Comparison of ENCODE assay signal across 8 mouse cellular contexts in genomic region chr2:91183148-91183513, GRCm38 (mm10). TPM values are rescaled to one million over a fixed set of nuclear protein-coding genes. Genes with fewer than 3 reads are reported as not detected.
DNase-seq lines count a peak whose midpoint lies in the region; ATAC-seq and TF ChIP-seq lines count a peak whose summit lies in the region.

No protein-coding gene starts in this region.

- TF ChIP-seq CTCF in lung, adult 2 months (IDR thresholded peaks at IDR 0.05; ENCODE audit: insufficient read depth, low read length) = no peak

- peak overlapping the region; percentile 81 for H3K4me3 ChIP-seq in forebrain, embryonic 14.5 days (ENCODE audit: low read depth, low read length)
- H3K4me3 ChIP-seq in lung, adult 2 months (replicated peaks; ENCODE audit: extremely low read depth, low read depth, low read length) = peak overlapping the region; percentile 88

- no peaks in the 10 kb centered on the region for H3K27me3 ChIP-seq in forebrain, embryonic 14.5 days (replicated peaks; ENCODE audit: control insufficient read depth, insufficient read depth, low read length)

- TF ChIP-seq POLR2A in lung, adult 2 months (IDR thresholded peaks at IDR 0.05; ENCODE audit: borderline replicate concordance, extremely low read depth, low read depth, low read length) = 0 out of 2 replicates have a peak, but pooled peaks have one; percentile 3

- H3K4me2 ChIP-seq in forebrain, embryonic 14.5 days (ENCODE audit: low read length) = peak overlapping the region; percentile 92

- WGBS in forebrain, embryonic 14.5 days = under 1% methylated on average over 9 of the region's 9 CpGs
- WGBS in lung, adult 2 months = 1% methylated on average over 9 of the region's 9 CpGs

- peak; percentile 96 for ATAC-seq in forebrain, embryonic 14.5 days
- peak; percentile 90 for ATAC-seq in neutrophil, adult 5-6 weeks (ENCODE audit: extremely low read depth, insufficient number of reproducible peaks, low FRiP score, poor library complexity, severe bottlenecking)

- H3K27ac ChIP-seq in forebrain, embryonic 14.5 days (ENCODE audit: low read depth, low read length) = peak overlapping the region; percentile 90

- H3K9ac ChIP-seq in forebrain, embryonic 14.5 days (ENCODE audit: low read length) = peak overlapping the region; percentile 84

- H3K4me1 ChIP-seq in forebrain, embryonic 14.5 days (ENCODE audit: control insufficient read depth, insufficient read depth, low read length) = peaks cover 15% of the 10 kb centered on the region
- peaks cover 10% of the 10 kb centered on the region for H3K4me1 ChIP-seq in lung, adult 2 months (ENCODE audit: control insufficient read depth, insufficient read depth, low read length)

- H3K9me3 ChIP-seq in forebrain, embryonic 14.5 days (replicated peaks; ENCODE audit: control insufficient read depth, low read length) = no peaks in the 10 kb centered on the region

- peak; percentile 99 for DNase-seq in ES-CJ7 (ENCODE audit: low read depth, low spot score)
- DNase-seq in cerebellum, adult 11 months = peak; percentile 99
- peak; percentile 98 for DNase-seq in forebrain, embryonic 14.5 days (ENCODE audit: low spot score)
- peak; percentile 79 for DNase-seq in heart, postnatal 25 days (ENCODE audit: low spot score)
- peak; percentile 94 to 97 for DNase-seq in layer of hippocampus, adult 18-20 months (ENCODE audit: low spot score in 2 of 2)
- peak; percentile 91 for DNase-seq in lung, adult 2 months
- peak; percentile 98 to 99 for DNase-seq in thymus, adult 18-20 months

- intact Hi-C loops in heart, postnatal 25 days (cut with DNase I) = no loop called here

- no peaks in the 10 kb centered on the region for H3K36me3 ChIP-seq in forebrain, embryonic 14.5 days (ENCODE audit: control insufficient read depth, insufficient read depth, low read length)

RNA-seq across cellular contexts. Expression of gene Madd, which starts 0.5 kb away (rescaled TPM):
- polyA plus RNA-seq in forebrain, embryonic 14.5 days (2014; fragmentation: Nextera tagmentation; extraction: Ambion mirVana) = 20.9 and 30.0 TPM in 2 replicates
- 1 to 10 TPM; 5.4 to 6.2 TPM for total RNA-seq in heart, postnatal 25 days (2021)
- 100 to 1,000 TPM; 226 to 229 TPM for total RNA-seq in layer of hippocampus, adult 18-20 months (2021)
- polyA plus RNA-seq in lung, adult 2 months (2012; rRNA removed) = 21.7 and 31.3 TPM in 2 replicates
- 126 and 151 TPM in 2 replicates for total RNA-seq in neutrophil, adult 5-6 weeks (2017)

RNA-seq across cellular contexts. Expression of gene Nr1h3, which starts 19.5 kb away (rescaled TPM):
- polyA plus RNA-seq in forebrain, embryonic 14.5 days (2014; fragmentation: Nextera tagmentation; extraction: Ambion mirVana) = 2.5 and 3.0 TPM in 2 replicates
- total RNA-seq in heart, postnatal 25 days (2021) = 10 to 100 TPM; 13.8 to 15.9 TPM
- total RNA-seq in layer of hippocampus, adult 18-20 months (2021) = 1 to 10 TPM; 3.9 to 4.3 TPM
- polyA plus RNA-seq in lung, adult 2 months (2012; rRNA removed) = 97.4 and 102 TPM in 2 replicates
- 0.58 and 0.74 TPM in 2 replicates for total RNA-seq in neutrophil, adult 5-6 weeks (2017)

RNA-seq across cellular contexts. Expression of gene Acp2, which starts 19.6 kb away (rescaled TPM):
- 38.2 and 41.2 TPM in 2 replicates for polyA plus RNA-seq in forebrain, embryonic 14.5 days (2014; fragmentation: Nextera tagmentation; extraction: Ambion mirVana)
- 10 to 100 TPM; 17.6 to 22.8 TPM for total RNA-seq in heart, postnatal 25 days (2021)
- total RNA-seq in layer of hippocampus, adult 18-20 months (2021) = 10 to 100 TPM; 52.5 to 53.5 TPM
- 20.7 and 25.0 TPM in 2 replicates for polyA plus RNA-seq in lung, adult 2 months (2012; rRNA removed)
- 8.1 and 9.1 TPM in 2 replicates for total RNA-seq in neutrophil, adult 5-6 weeks (2017)

RNA-seq across cellular contexts. Expression of gene Ddb2, which starts 53.7 kb away (rescaled TPM):
- polyA plus RNA-seq in forebrain, embryonic 14.5 days (2014; fragmentation: Nextera tagmentation; extraction: Ambion mirVana) = 9.4 and 9.9 TPM in 2 replicates
- total RNA-seq in heart, postnatal 25 days (2021) = 1 to 10 TPM; 2.9 to 3.1 TPM
- 10 to 100 TPM in 1 of 2 experiments, 1 to 10 TPM in 1; 9.5 to 11.2 TPM for total RNA-seq in layer of hippocampus, adult 18-20 months (2021)
- polyA plus RNA-seq in lung, adult 2 months (2012; rRNA removed) = 11.8 and 13.9 TPM in 2 replicates
- 42.1 and 44.1 TPM in 2 replicates for total RNA-seq in neutrophil, adult 5-6 weeks (2017)

Comparison
In these comparisons a context has a peak if more than half of its experiments do, and no peak if none do; other contexts are left out.
1. Peak in every context shown above with its lines: DNase-seq, ATAC-seq, H3K4me3 ChIP-seq and H3K27ac ChIP-seq.
2. RNA of gene Madd, which starts 0.5 kb away (total RNA-seq): 226 to 229 TPM in layer of hippocampus, adult 18-20 months and 126 to 151 TPM in neutrophil, adult 5-6 weeks; 5.4 to 6.2 TPM in heart, postnatal 25 days; every median in the first group is over 10 times any median in the second.